Mouse (Mus musculus): ENCODE measurements around the gene Ptpn6. TPM values are rescaled to one million over a fixed set of nuclear protein-coding genes. Genes with fewer than 3 reads are reported as not detected.
A peak's percentile ranks its signal among the peaks of the same experiment; 100 is the strongest.

The Ptpn6 gene
- polyA plus RNA-seq, 1 experiment from 2014 or later, result 19.8 TPM

MicroRNA genes within 50 kb of the gene (microRNA counts, 519-probe panel; counts per million panel counts)
- microRNA mmu-miR-141 (3,007 counts per million, percentile 76 among the panel's probes with 10 or more counts), microRNA mmu-miR-200c (3,718 counts per million, percentile 92 among the panel's probes with 10 or more counts)

Small RNA genes within 50 kb of the gene (microRNA-seq; reads per million reads assigned to microRNA genes)
- gene Mir141, result 2,437 reads per million, percentile 83 among the genes with 10 or more reads in this experiment
- 18,609 reads per million, percentile 97 among the genes with 10 or more reads in this experiment for gene Mir200c

Other genes starting within 250 kb of the Ptpn6 start
- 1.9 and 2.2 TPM in 2 replicates for gene C1rl, start 245.6 kb downstream of the Ptpn6 start, polyA plus RNA-seq (2015; fragmentation: Nextera tagmentation; extraction: Ambion mirVana)
- gene C1ra, start 226.3 kb downstream of the Ptpn6 start, polyA plus RNA-seq (2015; fragmentation: Nextera tagmentation; extraction: Ambion mirVana), result 4.5 and 6.6 TPM in 2 replicates
- 5.6 and 9.9 TPM in 2 replicates for gene C1s1, start 196.4 kb downstream of the Ptpn6 start, polyA plus RNA-seq (2015; fragmentation: Nextera tagmentation; extraction: Ambion mirVana)
- not detected in 2 replicates for gene C1rb, start 168.4 kb downstream of the Ptpn6 start, polyA plus RNA-seq (2015; fragmentation: Nextera tagmentation; extraction: Ambion mirVana)
- 0.06 and 0.13 TPM in 2 replicates for gene C1s2, start 102.6 kb downstream of the Ptpn6 start, polyA plus RNA-seq (2015; fragmentation: Nextera tagmentation; extraction: Ambion mirVana)
- gene Lpcat3, start 75.7 kb downstream of the Ptpn6 start, polyA plus RNA-seq (2015; fragmentation: Nextera tagmentation; extraction: Ambion mirVana), result 79.3 and 85.3 TPM in 2 replicates
- 191 and 202 TPM in 2 replicates for gene Emg1, start 26.5 kb downstream of the Ptpn6 start, polyA plus RNA-seq (2015; fragmentation: Nextera tagmentation; extraction: Ambion mirVana)
- 355 and 390 TPM in 2 replicates for gene Phb2, start 26.4 kb downstream of the Ptpn6 start, polyA plus RNA-seq (2015; fragmentation: Nextera tagmentation; extraction: Ambion mirVana)
- 331 and 401 TPM in 2 replicates for gene Grcc10, start 2.7 kb upstream of the Ptpn6 start, polyA plus RNA-seq (2015; fragmentation: Nextera tagmentation; extraction: Ambion mirVana)
- gene Gm45234, start 17.3 kb upstream of the Ptpn6 start, polyA plus RNA-seq (2015; fragmentation: Nextera tagmentation; extraction: Ambion mirVana), result not detected in 2 replicates
- gene Atn1, start 17.8 kb upstream of the Ptpn6 start, polyA plus RNA-seq (2015; fragmentation: Nextera tagmentation; extraction: Ambion mirVana), result 13.9 and 16.2 TPM in 2 replicates
- gene Eno2, start 31.0 kb upstream of the Ptpn6 start, polyA plus RNA-seq (2015; fragmentation: Nextera tagmentation; extraction: Ambion mirVana), result 5.3 and 6.9 TPM in 2 replicates
- 0.35 and 1.3 TPM in 2 replicates for gene Lrrc23, start 41.0 kb upstream of the Ptpn6 start, polyA plus RNA-seq (2015; fragmentation: Nextera tagmentation; extraction: Ambion mirVana)
- gene Spsb2, start 69.9 kb upstream of the Ptpn6 start, polyA plus RNA-seq (2015; fragmentation: Nextera tagmentation; extraction: Ambion mirVana), result 11.7 and 12.7 TPM in 2 replicates
- 890 and 914 TPM in 2 replicates for gene Tpi1, start 75.6 kb upstream of the Ptpn6 start, polyA plus RNA-seq (2015; fragmentation: Nextera tagmentation; extraction: Ambion mirVana)
- gene Usp5, start 90.8 kb upstream of the Ptpn6 start, polyA plus RNA-seq (2015; fragmentation: Nextera tagmentation; extraction: Ambion mirVana), result 116 and 125 TPM in 2 replicates
- gene Cdca3, start 90.8 kb upstream of the Ptpn6 start, polyA plus RNA-seq (2015; fragmentation: Nextera tagmentation; extraction: Ambion mirVana), result 141 and 159 TPM in 2 replicates
- gene Gnb3, start 101.6 kb upstream of the Ptpn6 start, polyA plus RNA-seq (2015; fragmentation: Nextera tagmentation; extraction: Ambion mirVana), result 0.97 and 1.1 TPM in 2 replicates
- 28.4 TPM in 2 replicates for gene P3h3, start 119.0 kb upstream of the Ptpn6 start, polyA plus RNA-seq (2015; fragmentation: Nextera tagmentation; extraction: Ambion mirVana)
- 1.2 and 1.3 TPM in 2 replicates for gene Gpr162, start 125.3 kb upstream of the Ptpn6 start, polyA plus RNA-seq (2015; fragmentation: Nextera tagmentation; extraction: Ambion mirVana)
- 0.41 and 0.64 TPM in 2 replicates for gene Cd4, start 149.5 kb upstream of the Ptpn6 start, polyA plus RNA-seq (2015; fragmentation: Nextera tagmentation; extraction: Ambion mirVana)
- 1.5 and 2.4 TPM in 2 replicates for gene Lag3, start 173.0 kb upstream of the Ptpn6 start, polyA plus RNA-seq (2015; fragmentation: Nextera tagmentation; extraction: Ambion mirVana)
- 322 and 340 TPM in 2 replicates for gene Ptms, start 181.4 kb upstream of the Ptpn6 start, polyA plus RNA-seq (2015; fragmentation: Nextera tagmentation; extraction: Ambion mirVana)
- gene Mlf2, start 192.7 kb upstream of the Ptpn6 start, polyA plus RNA-seq (2015; fragmentation: Nextera tagmentation; extraction: Ambion mirVana), result 351 and 362 TPM in 2 replicates
- gene Cops7a, start 226.8 kb upstream of the Ptpn6 start, polyA plus RNA-seq (2015; fragmentation: Nextera tagmentation; extraction: Ambion mirVana), result 128 and 153 TPM in 2 replicates

All from stomach, embryonic 15.5 days (tissue).